Mouse (Mus musculus): ENCODE data around the gene Mov10l1. TPM values are rescaled to one million over a fixed set of nuclear protein-coding genes. Genes with fewer than 3 reads are reported as not detected.

The Mov10l1 gene
- total RNA-seq (2021) = not detected
- long read RNA-seq, experiment 1 = 0 reads
- long read RNA-seq, experiment 2 = 0 reads

GRCm38 (mm10) chr15:88982534-88983079 lies at the start of gene Mov10l1:
Gene Mov10l1, plus strand, starts transcription at chr15:88982909.
- no peak for DNase-seq

DNA sequence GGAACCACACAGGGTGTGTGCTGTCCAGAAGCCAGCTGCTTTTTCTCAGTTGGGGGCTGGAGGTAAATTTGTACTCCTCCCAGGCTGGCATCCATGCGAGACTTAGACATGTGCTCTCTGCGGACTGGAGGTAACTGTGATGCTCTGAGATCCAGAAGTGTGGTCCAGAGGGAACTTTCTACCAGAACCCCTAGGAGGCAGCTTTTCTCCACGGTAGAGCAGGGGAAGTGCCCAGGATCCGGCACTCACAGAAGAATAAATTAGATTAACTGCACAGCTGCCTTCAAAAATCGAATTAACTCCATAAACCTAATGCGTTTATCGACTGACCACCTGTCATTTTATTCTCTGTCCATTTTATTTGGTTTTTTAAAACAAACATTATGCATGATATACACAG lies 48.6 kb upstream of the Mov10l1 start:
- no peak for DNase-seq
- intact Hi-C loops (cut with DNase I) = no loop called here

More at GRCm38 (mm10) chr15:88982534-88983079, at the start of gene Mov10l1:
- intact Hi-C loops (cut with DNase I) = no loop called here

- DNase-seq = no peak
- intact Hi-C loops (cut with DNase I) = no loop called here
These were observed 46.0 kb upstream of the Mov10l1 start for GRCm38 (mm10) chr15:88936619-88937290.

DNA sequence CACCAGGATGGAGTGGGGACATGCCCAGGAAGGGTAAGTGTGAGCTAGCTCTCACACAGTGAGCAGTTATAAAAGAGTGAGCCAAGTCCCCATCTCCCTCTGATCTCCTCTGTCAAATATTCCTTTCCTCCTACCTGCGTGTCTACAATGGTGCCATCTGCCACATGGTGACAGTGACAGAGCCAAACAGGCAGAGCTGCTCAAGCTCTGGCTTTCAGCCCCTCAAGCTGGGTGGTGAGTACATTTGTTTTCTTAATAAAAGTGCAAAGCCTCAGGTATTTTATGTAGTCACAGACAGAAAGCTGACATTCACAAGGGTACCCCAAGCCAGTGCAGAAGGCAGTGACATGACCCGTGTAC lies 45.4 kb upstream of the Mov10l1 start:
- DNase-seq = no peak
- intact Hi-C loops (cut with DNase I) = no loop called here

DNA sequence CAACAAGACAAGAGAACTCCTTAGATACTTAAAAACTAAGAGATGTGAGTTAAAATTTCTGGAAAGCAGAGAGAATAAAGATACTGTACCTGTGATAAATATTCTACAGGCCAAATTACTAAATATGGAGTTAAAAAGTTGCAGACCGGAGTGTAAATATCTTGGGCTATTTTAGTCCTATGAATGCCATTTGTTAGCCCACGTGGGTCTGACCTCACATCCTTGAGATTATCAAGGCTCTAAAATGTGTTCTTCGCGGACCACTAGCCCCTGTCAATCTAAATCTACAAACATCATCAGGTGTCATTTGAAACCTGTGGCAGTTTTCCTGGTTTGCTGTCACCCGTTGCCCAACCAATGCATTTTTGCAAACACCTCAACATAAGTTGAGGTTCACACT lies 39.9 kb upstream of the Mov10l1 start:
- intact Hi-C loops (cut with DNase I) = no loop called here
- no peak for DNase-seq

GRCm38 (mm10) chr15:88943896-88944551 lies 38.7 kb upstream of the Mov10l1 start:
- intact Hi-C loops (cut with DNase I) = no loop called here

DNA sequence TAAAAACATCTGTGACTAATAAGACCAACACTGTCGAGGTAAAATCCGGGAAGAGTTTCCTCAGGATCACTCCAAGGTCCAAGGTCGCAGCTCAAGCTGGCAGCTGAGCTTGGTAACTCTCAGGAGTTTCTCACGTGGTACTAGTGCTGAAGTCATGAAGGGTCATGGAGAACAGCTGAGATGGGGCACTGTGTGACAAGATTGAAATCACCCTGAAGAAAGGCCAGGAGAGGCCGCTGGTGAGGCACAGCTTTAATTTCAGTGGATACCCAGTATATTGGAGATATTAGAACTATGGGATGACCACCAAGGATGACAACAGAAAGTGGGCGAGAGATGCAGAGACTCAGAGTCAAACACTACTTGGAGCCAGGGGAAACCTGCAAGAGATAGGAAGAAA lies 35.9 kb upstream of the Mov10l1 start:
- no peak for DNase-seq

More at GRCm38 (mm10) chr15:88943896-88944551, 38.7 kb upstream of the Mov10l1 start:
- no peak for DNase-seq

GRCm38 (mm10) chr15:88951246-88951645 lies 31.5 kb upstream of the Mov10l1 start:
- intact Hi-C loops (cut with DNase I) = no loop called here

More for the DNA sequence above, 35.9 kb upstream of the Mov10l1 start:
- intact Hi-C loops (cut with DNase I) = no loop called here

DNA sequence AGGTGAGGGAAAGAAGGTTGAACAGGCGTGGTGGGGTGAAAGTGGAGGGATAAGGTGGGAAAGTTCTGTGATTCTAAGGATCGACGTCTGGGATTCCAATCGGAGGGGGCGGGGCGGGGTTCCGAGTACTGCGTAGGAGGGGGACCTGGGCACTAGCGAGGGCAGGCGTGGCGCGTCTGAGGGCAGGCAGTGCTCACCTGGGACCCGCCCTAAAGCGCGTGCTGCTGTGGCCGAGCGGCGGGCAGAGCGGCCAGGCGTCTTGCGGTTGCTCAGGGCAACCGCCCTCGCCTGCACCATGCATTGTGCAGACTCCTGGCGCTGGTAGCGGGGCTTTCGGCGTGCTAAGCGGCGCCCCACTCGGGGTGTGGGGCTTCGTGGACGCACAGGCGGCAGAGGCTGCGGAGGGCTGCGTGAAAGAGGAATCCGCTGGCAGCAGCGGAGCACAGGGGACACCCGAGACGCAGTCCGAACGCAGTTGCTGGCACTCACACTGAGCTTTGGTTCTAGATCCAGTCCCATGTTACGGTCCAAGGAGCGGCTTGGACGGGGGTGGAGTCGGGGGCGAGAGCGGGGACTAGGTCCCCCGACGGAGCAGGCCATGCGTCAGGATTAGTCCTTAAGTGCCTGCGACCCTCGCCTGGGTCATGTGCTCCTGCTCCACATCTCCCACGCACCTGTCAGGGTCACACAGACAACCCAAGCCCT lies 28.2 kb upstream of the Mov10l1 start, which contains the start of gene Ttll8:
TSS of gene Ttll8 (minus strand) at position 51 of the 705 bp plus-strand sequence.
- intact Hi-C loops (cut with DNase I) = no loop called here
- no peak for DNase-seq

More at GRCm38 (mm10) chr15:88951246-88951645, 31.5 kb upstream of the Mov10l1 start:
- no peak for DNase-seq

DNA sequence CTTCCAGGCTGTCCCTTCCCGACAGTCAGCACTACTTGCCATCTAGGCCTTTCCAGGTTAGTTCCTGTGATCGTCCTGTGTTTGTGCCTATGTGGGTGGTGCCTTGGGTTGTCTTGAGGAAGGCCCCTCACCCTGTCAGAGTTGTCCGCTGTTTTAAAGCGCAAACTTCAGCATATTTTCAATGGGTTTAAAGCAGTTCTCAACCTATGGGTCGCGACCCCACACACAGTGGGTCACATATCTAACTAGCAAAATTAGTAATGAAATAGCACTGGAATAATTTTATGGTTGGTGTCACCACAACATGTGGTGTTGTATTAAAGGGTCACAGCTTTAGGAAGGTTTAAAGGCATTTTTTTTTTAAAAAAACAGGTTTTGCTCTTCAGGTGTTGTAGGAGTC lies 27.4 kb upstream of the Mov10l1 start:
- DNase-seq = no peak
- intact Hi-C loops (cut with DNase I) = no loop called here

- DNase-seq = no peak
- intact Hi-C loops (cut with DNase I) = no loop called here
These were observed 25.2 kb upstream of the Mov10l1 start for GRCm38 (mm10) chr15:88957522-88957921.

GRCm38 (mm10) chr15:88964070-88964578 lies 18.6 kb upstream of the Mov10l1 start:
- no peak for DNase-seq
- intact Hi-C loops (cut with DNase I) = no loop called here

DNA sequence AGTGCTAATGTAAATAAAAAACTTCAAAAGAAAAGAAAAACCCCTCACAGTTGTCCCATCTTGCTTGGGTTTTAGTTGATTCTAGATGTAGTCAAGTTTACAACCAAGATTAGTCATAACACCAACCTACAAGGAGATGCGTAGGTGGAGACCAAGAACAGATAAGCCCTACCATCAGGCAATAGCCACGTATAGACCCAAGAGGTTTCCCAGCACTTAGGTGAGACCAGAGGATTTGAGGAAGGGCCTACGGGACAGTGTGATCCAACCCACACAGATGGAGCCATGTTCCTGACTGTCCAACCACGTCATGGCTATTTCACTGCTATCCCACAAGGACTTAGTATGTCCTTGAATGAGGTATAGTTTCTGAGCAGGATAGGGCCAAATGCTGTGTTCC lies 10.4 kb upstream of the Mov10l1 start:
- intact Hi-C loops (cut with DNase I) = no loop called here
- no peak for DNase-seq

- no peak for DNase-seq
- intact Hi-C loops (cut with DNase I) = no loop called here
These were observed 4.2 kb upstream of the Mov10l1 start, which contains the start of gene Mlc1 for GRCm38 (mm10) chr15:88978281-88979137. Gene Mlc1, minus strand, starts transcription at chr15:88979007.

DNA sequence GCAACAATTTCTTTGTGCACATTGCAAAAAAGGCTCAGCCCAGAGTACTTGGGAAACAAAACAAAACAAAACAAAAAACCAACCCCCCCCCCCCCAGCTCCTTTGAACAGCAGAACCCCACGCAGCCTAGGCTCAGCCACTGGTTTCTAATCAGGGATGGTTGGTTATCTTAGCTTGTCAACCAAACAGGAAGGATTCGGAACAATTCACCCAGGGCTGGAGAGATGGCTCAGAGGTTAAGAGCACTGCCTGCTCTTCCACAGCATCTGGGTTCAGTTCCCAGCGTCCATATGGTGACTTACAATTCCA lies 3.6 kb upstream of the Mov10l1 start:
- DNase-seq = no peak
- intact Hi-C loops (cut with DNase I) = no loop called here

DNA sequence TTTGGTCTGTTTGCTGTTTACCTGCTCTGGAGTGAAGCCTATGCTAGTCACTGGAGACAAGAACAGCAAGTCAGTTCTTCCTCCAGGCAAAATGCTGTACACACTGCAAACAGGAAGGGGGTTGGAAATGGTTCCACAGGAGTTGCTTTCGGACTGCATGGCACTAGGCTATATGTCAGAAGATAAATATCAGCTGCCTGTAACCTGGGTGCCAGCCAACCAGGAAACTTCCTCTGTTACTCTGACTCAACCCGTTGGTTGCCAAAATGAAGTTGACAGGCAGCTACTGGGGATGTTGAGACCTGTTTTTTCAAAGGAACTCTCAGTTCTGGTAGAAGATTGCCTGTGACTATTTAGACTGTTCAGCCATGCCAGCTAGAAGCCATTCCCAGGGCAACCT lies 6.5 kb downstream of the Mov10l1 start:
- intact Hi-C loops (cut with DNase I) = no loop called here
- DNase-seq = no peak

GRCm38 (mm10) chr15:88998636-88999035 lies 15.9 kb downstream of the Mov10l1 start:
- intact Hi-C loops (cut with DNase I) = no loop called here
- no peak for DNase-seq

GRCm38 (mm10) chr15:88999124-88999523 lies 16.4 kb downstream of the Mov10l1 start:
- no peak for DNase-seq
- intact Hi-C loops (cut with DNase I) = no loop called here

DNA sequence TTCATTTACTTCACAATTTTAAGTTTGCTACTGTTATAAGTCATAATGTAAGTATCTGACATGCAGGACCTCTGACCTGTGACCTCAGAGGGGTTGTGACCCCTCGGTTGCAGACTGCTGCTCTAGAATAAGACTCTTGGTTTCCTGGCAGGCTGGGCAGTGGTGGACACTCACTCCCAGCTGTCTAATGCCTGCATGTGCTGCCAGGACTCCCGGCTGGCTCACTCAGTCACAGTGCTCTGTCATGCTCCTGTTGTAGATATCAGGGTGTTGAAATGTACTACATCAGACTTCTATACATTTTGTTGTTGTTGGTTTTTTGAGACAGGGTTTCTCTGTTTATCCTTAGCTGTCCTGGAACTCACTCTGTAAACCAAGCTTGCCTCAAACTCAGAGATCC lies 17.7 kb downstream of the Mov10l1 start:
- intact Hi-C loops (cut with DNase I) = no loop called here
- DNase-seq = no peak

DNA sequence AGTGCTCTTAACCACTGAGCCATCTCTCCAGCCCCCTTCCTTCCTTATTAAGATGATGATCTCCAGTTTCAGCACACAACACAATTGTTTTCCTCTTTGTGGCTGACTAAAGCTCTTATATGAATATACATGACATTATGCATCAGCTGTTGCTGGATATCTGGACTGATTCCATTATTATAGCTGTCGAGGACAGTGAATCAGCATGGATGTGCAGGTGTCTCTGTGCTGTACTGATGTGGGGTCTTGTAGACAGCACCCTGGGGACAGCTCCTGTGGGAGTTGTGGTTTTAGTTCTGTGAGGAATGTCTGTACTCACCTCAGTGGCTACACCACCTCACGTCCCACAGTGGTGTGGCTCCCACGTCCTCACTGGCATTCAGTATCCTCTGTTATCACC lies 18.5 kb downstream of the Mov10l1 start:
- intact Hi-C loops (cut with DNase I) = no loop called here
- no peak for DNase-seq

All from gastrocnemius, postnatal 36 days (tissue).